Mouse (Mus musculus) CH12.LX (cell line): ENCODE data around the gene Robo1.

ENCODE experiments used
- CHD2 ChIP-seq: IDR thresholded peaks from 2 replicates; pipeline ENCODE4 v1.6.1; 2011; ENCODE audit warnings: low read length, improper control_type of control experiment
- CTCF ChIP-seq, 2 experiments: IDR thresholded peaks in 1 of 2; conservative IDR thresholded peaks in 1 of 2; 2 replicates each; pipeline ENCODE4 v1.5.1; 2011 to 2012; ENCODE audit warnings: low read depth in 2 of 2, low read length in 2 of 2, improper control_type of control experiment in 1 of 2, inconsistent platforms in 1 of 2, mild to moderate bottlenecking in 1 of 2, moderate library complexity in 1 of 2
- GABPA ChIP-seq: IDR thresholded peaks from 2 replicates; pipeline ENCODE4 v1.6.1; 2012; ENCODE audit warnings: low read depth, low read length, improper control_type of control experiment, inconsistent platforms; ENCODE audit not compliant: insufficient replicate concordance
- POLR2A ChIP-seq: IDR thresholded peaks from 2 replicates; pipeline ENCODE4 v1.6.1; 2011; ENCODE audit warnings: low read depth, mild to moderate bottlenecking, improper control_type of control experiment, low read length
- ZKSCAN1 ChIP-seq: IDR thresholded peaks from 2 replicates; pipeline ENCODE4 v1.6.1; 2012; ENCODE audit warnings: low read depth, inconsistent platforms, low read length, improper control_type of control experiment, borderline replicate concordance

DNA sequence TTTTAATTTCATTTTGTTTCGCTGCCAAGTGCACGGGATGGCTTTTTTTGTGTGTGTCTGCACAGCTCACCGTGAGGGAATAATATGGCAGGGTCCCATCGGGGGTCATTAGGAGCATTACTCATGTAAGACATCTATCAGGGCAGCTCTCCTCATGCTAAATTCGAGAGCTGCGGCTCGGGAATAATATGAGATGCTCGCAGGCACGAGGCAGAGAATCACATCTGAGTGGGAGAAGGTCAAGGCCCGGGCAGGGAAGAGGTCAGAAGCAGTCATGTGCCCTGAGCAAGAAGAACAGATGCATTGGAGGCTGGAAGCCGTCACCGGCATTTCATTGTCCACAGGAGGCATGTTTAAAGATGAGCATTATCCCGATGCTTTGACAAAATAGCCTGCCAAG is 370.3 kb downstream of the Robo1 start:
- TF ChIP-seq POLR2A = no peak
- no peak for TF ChIP-seq GABPA
- no peak for TF ChIP-seq CTCF (conservative IDR thresholded peaks at IDR 0.05 in 1 of 2, IDR thresholded peaks at IDR 0.05 in 1 of 2; ENCODE audit: low read depth in 2 of 2, low read length in 2 of 2)
- TF ChIP-seq ZKSCAN1 = no peak
- no peak for TF ChIP-seq CHD2
